Mouse (Mus musculus) kidney, postnatal 14 days (tissue): ENCODE data around the gene Gm13539.

ENCODE experiments used
- DNase-seq: peaks from one replicate; pipeline ENCODE4 v3.0.0; 2022; ENCODE audit warnings: mixed read lengths

The Gm13539 gene

GRCm38 (mm10) chr2:25828344-25828947 lies 46.4 kb downstream of the Gm13539 start:
- DNase-seq = no peak

- DNase-seq = no peak
These were observed 48.7 kb downstream of the Gm13539 start for GRCm38 (mm10) chr2:25830786-25831185.

GRCm38 (mm10) chr2:25836291-25836690 lies 54.2 kb downstream of the Gm13539 start:
- DNase-seq = peak; percentile 83
